Mouse (Mus musculus): ENCODE data around the gene Ctnnd2.

- TF ChIP-seq CTCF (IDR thresholded peaks at IDR 0.05; ENCODE audit: insufficient read depth, low read length), result no peak
- TF ChIP-seq POLR2A (IDR thresholded peaks at IDR 0.05; ENCODE audit: borderline replicate concordance, extremely low read depth, low read depth, low read length), result no peak
These were observed 521.9 kb downstream of the Ctnnd2 start for GRCm38 (mm10) chr15:30694286-30694685.

Data from lung, adult 2 months (tissue).